Mouse (Mus musculus) heart, embryonic 12.5 days (tissue): ENCODE results near the gene Rmnd5a. TPM values are rescaled to one million over a fixed set of nuclear protein-coding genes. Genes with fewer than 3 reads are reported as not detected.

Experiments used
- ATAC-seq: fragments of 200-750 bp; cut with Nextera tagmentation; 2 replicates; pipeline ENCODE4 v1.8.0; 2017; ENCODE audit warnings: moderate TSS enrichment, moderate library complexity; ENCODE audit not compliant: insufficient number of reproducible peaks, low FRiP score
- H3K27ac ChIP-seq: fragments of 300-500 bp; sonication (generic); 2 replicates; pipeline ENCODE4 v1.5.1; 2016; ENCODE audit warnings: mild to moderate bottlenecking, moderate library complexity; ENCODE audit not compliant: poor library complexity, severe bottlenecking
- H3K27me3 ChIP-seq: fragments of 300-500 bp; sonication (generic); replicated peaks from 2 replicates; pipeline ENCODE4 v1.6.1; 2016; ENCODE audit warnings: mild to moderate bottlenecking, moderate library complexity
- H3K36me3 ChIP-seq: fragments of 300-500 bp; sonication (generic); 2 replicates; pipeline ENCODE4 v1.6.1; 2016; ENCODE audit warnings: mild to moderate bottlenecking, moderate library complexity
- H3K4me1 ChIP-seq: fragments of 300-500 bp; sonication (generic); replicated peaks from 2 replicates; pipeline ENCODE4 v1.6.1; 2016; ENCODE audit warnings: mild to moderate bottlenecking
- H3K4me2 ChIP-seq: fragments of 300-500 bp; sonication (generic); 2 replicates; pipeline ENCODE4 v1.6.1; 2016; ENCODE audit warnings: mild to moderate bottlenecking, moderate library complexity
- H3K4me3 ChIP-seq: fragments of 300-500 bp; sonication (generic); 2 replicates; pipeline ENCODE4 v1.5.1; 2016; ENCODE audit warnings: mild to moderate bottlenecking
- H3K9ac ChIP-seq: fragments of 300-500 bp; sonication (generic); 2 replicates; pipeline ENCODE4 v1.6.1; 2016; ENCODE audit warnings: mild to moderate bottlenecking, moderate library complexity
- H3K9me3 ChIP-seq: fragments of 300-500 bp; sonication (generic); replicated peaks from 2 replicates; pipeline ENCODE4 v1.6.1; 2016; ENCODE audit warnings: mild to moderate bottlenecking, moderate library complexity
- WGBS: fragments of 180-500 bp; shearing (Covaris S2); methylation state at CpG from one replicate; pipeline ENCODE4 v1.1.7; 2016; 5-methylcytosine and 5-hydroxymethylcytosine counted together
- polyA plus RNA-seq: library from polyadenylated mRNA; unstranded; fragments of >200 nt; fragmentation: Nextera tagmentation; extraction: Ambion mirVana; gene quantifications from 2 replicates; pipeline ENCODE4 v1.2.1, GENCODE M21; 2016

Rmnd5a gene
- polyA plus RNA-seq, 1 experiment from 2014 or later: 15.2 TPM

DNA sequence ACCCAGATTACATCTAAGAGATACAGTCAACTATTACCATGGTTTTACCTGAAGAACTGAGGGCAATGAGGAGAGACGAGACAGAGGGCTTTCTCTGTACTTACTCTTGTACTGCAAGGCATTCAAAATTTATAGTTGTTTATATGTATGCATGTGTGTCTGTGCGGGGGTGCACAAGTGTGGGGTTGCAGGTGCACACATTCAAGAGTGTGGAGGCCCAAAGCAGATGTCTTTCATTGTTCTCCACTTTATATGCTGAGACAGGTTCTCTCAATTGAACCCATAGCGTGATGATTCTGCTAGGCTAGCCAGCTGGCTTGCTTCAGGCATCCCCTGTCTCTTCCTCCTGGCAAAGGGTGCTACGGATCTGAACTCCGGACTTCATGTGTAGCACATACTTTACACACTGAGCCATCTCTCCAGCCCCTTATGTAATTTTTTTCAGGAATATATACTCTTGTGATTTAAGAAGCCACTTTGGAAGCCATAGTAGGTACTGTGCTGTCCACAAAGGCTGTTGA lies 69.3 kb downstream of the Rmnd5a start:
- H3K9me3 ChIP-seq: no peaks in the 10 kb centered on the region
- WGBS: 85% methylated on average over 5 of the region's 5 CpGs
- H3K4me2 ChIP-seq: no peak overlapping the region
- no peaks in the 10 kb centered on the region for H3K27me3 ChIP-seq
- H3K36me3 ChIP-seq: no peaks in the 10 kb centered on the region
- ATAC-seq: no peak
- no peaks in the 10 kb centered on the region for H3K4me1 ChIP-seq
- no peak overlapping the region for H3K9ac ChIP-seq
- H3K27ac ChIP-seq: no peak overlapping the region
- H3K4me3 ChIP-seq: no peak overlapping the region

DNA sequence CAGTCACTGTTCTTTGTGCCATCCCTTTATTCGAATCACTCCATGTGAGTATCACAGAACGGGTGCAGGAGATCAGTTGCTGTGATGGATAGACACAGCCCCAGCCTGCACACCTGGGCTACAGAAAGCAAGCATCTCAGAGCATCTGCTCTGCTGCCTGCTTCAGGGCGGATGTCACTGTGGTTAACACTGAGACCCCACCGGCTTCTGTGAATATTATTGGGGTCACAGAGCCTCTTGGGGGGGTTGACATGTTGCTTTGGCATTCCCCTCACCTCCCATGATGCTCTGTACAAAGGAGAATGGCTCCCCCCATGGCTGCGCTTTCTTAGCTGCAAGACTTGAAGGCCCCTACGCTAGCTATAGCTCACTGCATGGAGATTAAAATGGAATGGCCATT lies 71.0 kb downstream of the Rmnd5a start:
- Histone ChIP-seq H3K4me2 (no peak overlapping the region), H3K27ac (no peak overlapping the region)
- 84% methylated on average over 6 of the region's 6 CpGs for WGBS

DNA sequence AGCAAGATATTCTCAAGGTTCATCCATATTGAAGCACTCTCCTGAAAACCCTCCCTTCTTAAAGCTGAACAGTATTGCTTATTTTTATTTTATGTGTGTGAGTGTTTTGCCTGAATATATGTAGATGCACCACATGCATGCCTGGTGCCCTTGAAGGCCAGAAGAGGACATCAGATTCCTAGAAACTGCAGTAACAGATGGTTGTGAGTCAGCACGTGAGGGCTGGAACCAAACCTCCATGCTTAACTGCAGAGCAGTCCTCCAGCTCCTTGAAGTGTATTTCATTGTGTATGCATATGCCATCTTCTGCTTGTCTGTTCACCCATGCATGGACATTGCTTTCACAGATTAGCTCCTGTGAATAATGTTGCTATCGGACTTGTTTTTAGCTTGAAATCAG lies 76.4 kb downstream of the Rmnd5a start:
- no peak overlapping the region for H3K4me2 ChIP-seq
- H3K9me3 ChIP-seq: no peaks in the 10 kb centered on the region
- H3K4me1 ChIP-seq: peaks cover 7% of the 10 kb centered on the region
- H3K36me3 ChIP-seq: no peaks in the 10 kb centered on the region
- 65% methylated on average over 2 of the region's 2 CpGs for WGBS
- no peak for ATAC-seq
- no peak overlapping the region for H3K9ac ChIP-seq
- H3K27ac ChIP-seq: no peak overlapping the region
- no peak overlapping the region for H3K4me3 ChIP-seq
- H3K27me3 ChIP-seq: no peaks in the 10 kb centered on the region

More for the DNA sequence above, 71.0 kb downstream of the Rmnd5a start:
- Histone ChIP-seq H3K9ac (no peak overlapping the region), H3K9me3 (no peaks in the 10 kb centered on the region), H3K4me1 (no peaks in the 10 kb centered on the region), H3K36me3 (no peaks in the 10 kb centered on the region), H3K4me3 (no peak overlapping the region), H3K27me3 (no peaks in the 10 kb centered on the region)
- no peak for ATAC-seq

DNA sequence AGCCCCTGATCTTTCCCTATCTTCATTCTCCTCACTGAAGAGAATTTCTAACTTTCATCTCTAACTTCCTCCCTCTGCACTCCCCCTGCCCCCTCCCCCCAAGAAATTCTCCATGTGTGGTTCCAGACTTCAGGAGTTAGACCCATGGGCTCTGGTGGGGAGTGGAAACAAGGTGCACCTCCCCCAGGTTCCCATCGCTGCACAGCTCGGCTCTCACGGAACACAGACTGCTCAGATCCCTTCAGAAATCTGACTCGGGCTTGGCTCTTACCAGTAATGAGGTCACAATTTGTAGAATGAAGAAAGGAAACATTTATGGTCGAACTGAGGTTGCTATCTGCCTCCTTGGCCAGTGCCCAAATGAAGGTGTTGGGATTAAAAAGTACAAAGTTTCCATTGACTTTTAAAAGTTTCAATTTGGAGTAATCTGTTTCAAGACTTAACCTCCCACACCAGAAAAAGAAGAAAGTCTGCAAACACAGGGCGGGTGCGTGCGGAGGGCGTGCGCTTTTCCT lies 79.2 kb downstream of the Rmnd5a start:
- no peak overlapping the region for H3K4me2 ChIP-seq
- ATAC-seq: no peak
- no peaks in the 10 kb centered on the region for H3K27me3 ChIP-seq
- no peaks in the 10 kb centered on the region for H3K9me3 ChIP-seq
- 69% methylated on average over 10 of the region's 10 CpGs for WGBS
- H3K4me3 ChIP-seq: no peak overlapping the region
- peaks cover 7% of the 10 kb centered on the region for H3K4me1 ChIP-seq
- H3K27ac ChIP-seq: no peak overlapping the region
- H3K36me3 ChIP-seq: no peaks in the 10 kb centered on the region
- no peak overlapping the region for H3K9ac ChIP-seq

DNA sequence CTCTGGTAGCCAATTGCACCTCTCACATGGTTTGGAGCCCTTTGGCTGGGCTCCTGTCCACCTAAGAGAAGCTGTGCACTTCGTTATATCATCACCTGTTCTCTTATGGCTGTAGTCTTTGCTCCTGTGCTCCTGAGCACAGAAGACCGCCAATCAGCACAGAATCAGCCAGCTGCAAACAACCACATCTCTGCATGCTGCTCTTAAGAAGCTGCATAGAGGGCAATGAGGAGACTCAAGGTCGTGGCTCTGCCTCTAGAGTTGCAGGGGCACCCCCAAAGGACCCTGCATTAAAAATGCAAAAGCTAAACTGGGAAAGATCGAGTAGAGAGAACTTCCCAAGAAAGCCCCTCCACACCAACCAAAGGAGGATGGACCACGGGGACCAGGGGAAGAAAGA lies 79.7 kb downstream of the Rmnd5a start:
- no peak overlapping the region for H3K9ac ChIP-seq
- WGBS: 50% methylated on average over 5 of the region's 5 CpGs
- no peak overlapping the region for H3K27ac ChIP-seq
- H3K4me2 ChIP-seq: no peak overlapping the region
- ATAC-seq: no peak
- H3K4me3 ChIP-seq: no peak overlapping the region
- H3K36me3 ChIP-seq: no peaks in the 10 kb centered on the region
- peaks cover 7% of the 10 kb centered on the region for H3K4me1 ChIP-seq
- no peaks in the 10 kb centered on the region for H3K27me3 ChIP-seq
- no peaks in the 10 kb centered on the region for H3K9me3 ChIP-seq

DNA sequence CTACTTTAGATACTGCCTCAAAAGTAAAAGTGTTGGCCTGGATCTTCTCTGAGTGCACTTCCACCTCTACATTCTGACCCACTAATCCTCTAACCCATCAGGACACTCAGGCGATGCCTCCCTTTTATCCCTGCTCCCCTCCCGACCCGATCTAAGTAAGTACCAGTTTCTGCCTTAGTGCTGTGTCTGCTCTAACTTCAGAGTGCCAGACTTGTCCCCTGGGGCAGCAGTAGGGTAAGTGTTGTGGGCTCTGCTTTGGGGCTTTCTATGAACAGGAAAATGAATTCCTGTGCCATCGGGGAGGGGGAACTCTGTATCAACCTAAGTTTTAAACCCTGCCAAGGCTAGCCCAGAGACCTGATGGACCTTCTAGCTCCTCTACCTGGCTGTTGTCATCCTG lies 80.2 kb downstream of the Rmnd5a start:
- Histone ChIP-seq H3K27ac (no peak overlapping the region), H3K4me1 (peaks cover 7% of the 10 kb centered on the region), H3K4me2 (no peak overlapping the region), H3K36me3 (no peaks in the 10 kb centered on the region), H3K9me3 (no peaks in the 10 kb centered on the region), H3K4me3 (no peak overlapping the region), H3K27me3 (no peaks in the 10 kb centered on the region), H3K9ac (no peak overlapping the region)
- ATAC-seq: no peak
- 70% methylated on average over 4 of the region's 4 CpGs for WGBS

DNA sequence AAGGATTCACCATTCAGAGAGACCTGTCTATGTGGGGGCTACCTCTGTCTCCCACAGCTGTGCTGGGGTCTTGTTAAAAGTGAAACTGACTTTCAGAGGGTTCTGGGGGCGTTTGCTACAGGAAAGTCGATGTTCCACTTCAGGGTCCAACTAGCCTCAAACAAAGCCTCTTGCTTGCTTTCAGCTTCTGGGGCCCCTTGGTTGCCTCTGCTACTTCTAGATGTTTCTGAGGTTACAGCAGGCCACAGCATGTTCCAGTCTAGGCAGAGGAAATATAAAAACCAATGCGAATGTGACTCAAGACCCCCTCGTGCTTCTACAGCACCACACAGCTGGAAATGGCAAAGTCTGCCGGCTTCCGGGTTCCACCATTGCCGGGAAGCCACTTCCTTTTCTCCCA lies 82.9 kb downstream of the Rmnd5a start:
- H3K36me3 ChIP-seq: no peaks in the 10 kb centered on the region
- H3K4me3 ChIP-seq: no peak overlapping the region
- no peak overlapping the region for H3K9ac ChIP-seq
- H3K4me2 ChIP-seq: no peak overlapping the region
- no peak overlapping the region for H3K27ac ChIP-seq
- H3K9me3 ChIP-seq: no peaks in the 10 kb centered on the region
- H3K4me1 ChIP-seq: peaks cover 7% of the 10 kb centered on the region
- WGBS: 79% methylated on average over 7 of the region's 7 CpGs
- no peak for ATAC-seq
- H3K27me3 ChIP-seq: no peaks in the 10 kb centered on the region

DNA sequence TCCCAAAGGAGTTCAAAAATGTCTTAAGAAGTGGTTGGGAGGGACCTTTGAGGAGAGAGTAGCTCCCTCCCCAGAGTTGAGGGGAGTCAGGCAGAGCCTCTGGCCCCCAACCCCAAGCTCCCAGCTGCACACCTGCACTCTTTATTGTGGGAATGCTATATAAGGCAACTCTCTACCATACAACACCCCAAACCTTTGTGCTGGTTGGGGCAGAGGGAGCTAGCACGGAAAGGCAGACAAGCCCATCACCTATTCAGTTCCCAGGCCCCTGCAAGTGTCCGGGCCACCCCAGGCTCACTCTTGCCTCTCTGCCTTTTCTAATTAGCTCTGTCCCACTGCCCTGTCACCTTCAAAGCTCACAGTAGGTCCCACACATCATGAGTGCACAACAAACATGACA lies 86.7 kb downstream of the Rmnd5a start:
- no peak overlapping the region for H3K4me2 ChIP-seq
- H3K9me3 ChIP-seq: no peaks in the 10 kb centered on the region
- ATAC-seq: no peak
- whole genome bisulfite sequencing: 60% methylated on average over 2 of the region's 2 CpGs
- no peaks in the 10 kb centered on the region for H3K36me3 ChIP-seq
- H3K4me3 ChIP-seq: no peak overlapping the region
- H3K4me1 ChIP-seq: no peaks in the 10 kb centered on the region
- H3K9ac ChIP-seq: no peak overlapping the region
- no peaks in the 10 kb centered on the region for H3K27me3 ChIP-seq
- H3K27ac ChIP-seq: no peak overlapping the region

DNA sequence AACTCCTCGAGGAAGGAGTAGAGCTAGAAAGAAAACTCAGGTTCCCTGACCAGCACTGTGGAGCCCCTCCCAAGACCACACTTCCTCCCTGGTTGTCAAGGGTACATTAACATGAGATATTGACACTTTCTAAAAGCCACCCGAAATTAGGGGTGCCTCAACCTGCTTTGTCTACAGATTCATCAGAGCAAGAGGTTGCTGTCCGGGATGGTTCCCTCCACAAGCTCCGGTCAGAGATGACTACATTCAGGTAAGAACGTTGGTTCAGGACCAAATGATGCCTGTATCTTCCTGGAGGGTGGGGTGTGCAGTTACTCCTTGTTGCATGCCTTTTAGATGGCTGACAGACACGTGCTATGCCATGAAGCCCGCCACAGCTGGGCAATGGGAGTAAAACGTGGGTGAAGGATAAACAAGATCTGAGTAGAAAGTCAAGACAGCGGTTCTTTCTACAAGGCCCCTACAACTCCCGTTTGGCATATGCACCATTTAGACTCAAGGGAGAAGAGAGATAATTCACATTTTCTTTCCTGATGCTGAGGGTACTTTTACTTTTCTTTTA lies 87.5 kb downstream of the Rmnd5a start:
- Histone ChIP-seq H3K27ac (no peak overlapping the region), H3K9ac (no peak overlapping the region), H3K36me3 (no peaks in the 10 kb centered on the region), H3K9me3 (peaks cover 5% of the 10 kb centered on the region), H3K4me3 (no peak overlapping the region), H3K27me3 (no peaks in the 10 kb centered on the region), H3K4me1 (no peaks in the 10 kb centered on the region), H3K4me2 (no peak overlapping the region)
- no peak for ATAC-seq
- 79% methylated on average over 10 of the region's 10 CpGs for WGBS

DNA sequence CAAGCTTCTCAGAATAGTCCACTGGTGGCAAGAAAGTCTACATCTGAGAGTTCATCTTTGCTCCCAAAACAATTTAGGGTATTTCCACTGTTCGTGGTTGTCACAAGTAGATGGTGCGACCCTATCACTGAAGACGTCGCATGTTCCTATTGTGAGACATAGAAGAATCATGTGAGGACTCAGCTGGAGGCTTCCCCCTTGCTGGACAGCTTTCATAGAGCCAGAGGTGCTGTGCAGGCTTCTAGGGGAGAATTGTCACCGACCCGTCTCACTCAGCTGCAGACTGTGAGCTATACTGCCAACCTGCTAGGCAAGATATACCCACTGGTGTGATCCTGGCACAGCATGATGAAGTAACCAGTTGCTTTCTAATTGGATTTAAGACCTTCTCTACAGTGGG lies 88.2 kb downstream of the Rmnd5a start:
- no peaks in the 10 kb centered on the region for H3K4me1 ChIP-seq
- ATAC-seq: no peak
- no peak overlapping the region for H3K9ac ChIP-seq
- H3K36me3 ChIP-seq: no peaks in the 10 kb centered on the region
- WGBS: 79% methylated on average over 6 of the region's 6 CpGs
- H3K9me3 ChIP-seq: peaks cover 11% of the 10 kb centered on the region
- H3K4me2 ChIP-seq: no peak overlapping the region
- H3K4me3 ChIP-seq: no peak overlapping the region
- no peak overlapping the region for H3K27ac ChIP-seq
- H3K27me3 ChIP-seq: no peaks in the 10 kb centered on the region

DNA sequence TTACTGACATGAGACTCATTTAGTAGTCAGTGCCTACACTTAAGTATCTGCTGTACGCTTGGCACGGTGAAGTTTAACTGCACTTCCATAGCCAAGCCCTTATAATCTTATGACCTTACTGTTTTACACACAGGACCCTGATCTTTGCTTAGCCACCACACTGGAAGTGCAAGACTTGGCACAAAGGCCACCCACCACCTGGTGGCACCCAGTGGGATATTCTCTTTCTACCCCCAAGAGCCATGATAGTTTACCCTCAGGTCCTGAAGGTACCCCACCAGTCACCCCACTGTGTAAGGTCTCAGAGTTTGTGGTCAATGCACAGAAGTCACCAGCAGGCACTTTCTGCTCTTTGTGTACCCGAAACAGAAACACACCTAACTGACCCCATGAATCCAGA lies 89.2 kb downstream of the Rmnd5a start:
- Histone ChIP-seq H3K9me3 (peaks cover 11% of the 10 kb centered on the region), H3K27me3 (no peaks in the 10 kb centered on the region), H3K36me3 (no peaks in the 10 kb centered on the region), H3K4me2 (no peak overlapping the region), H3K27ac (no peak overlapping the region), H3K4me3 (no peak overlapping the region), H3K9ac (no peak overlapping the region), H3K4me1 (no peaks in the 10 kb centered on the region)
- no peak for ATAC-seq
- 94% methylated on average over 3 of the region's 3 CpGs for WGBS

DNA sequence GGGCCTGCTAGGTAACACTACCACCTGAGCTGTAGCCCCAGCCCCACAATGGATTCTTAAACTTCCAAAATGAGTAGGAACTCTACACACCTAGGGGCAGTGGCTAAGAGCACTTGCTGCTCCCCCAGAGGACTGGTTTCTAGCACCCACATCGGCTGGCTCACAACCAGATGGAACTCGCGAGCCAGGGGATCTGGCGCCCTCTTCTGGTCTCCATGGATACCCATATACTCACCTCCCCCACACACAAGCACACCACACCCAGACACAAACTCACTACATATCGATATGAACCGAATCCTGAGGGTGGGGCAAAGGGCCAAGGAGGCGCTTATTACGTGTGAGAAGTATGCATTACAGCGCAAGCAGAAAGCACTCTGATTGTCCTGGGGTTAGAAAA lies 92.4 kb downstream of the Rmnd5a start:
- no peaks in the 10 kb centered on the region for H3K36me3 ChIP-seq
- ATAC-seq: no peak
- 90% methylated on average over 9 of the region's 9 CpGs for WGBS
- no peak overlapping the region for H3K4me3 ChIP-seq
- H3K27ac ChIP-seq: no peak overlapping the region
- no peaks in the 10 kb centered on the region for H3K27me3 ChIP-seq
- no peak overlapping the region for H3K9ac ChIP-seq
- peaks cover 11% of the 10 kb centered on the region for H3K9me3 ChIP-seq
- no peak overlapping the region for H3K4me2 ChIP-seq
- no peaks in the 10 kb centered on the region for H3K4me1 ChIP-seq
